Mouse (Mus musculus) adrenal gland, adult 2 months (tissue): ENCODE results near the gene Bbs10. TPM values are rescaled to one million over a fixed set of nuclear protein-coding genes. Genes with fewer than 3 reads are reported as not detected.

Experiments used
- DNase-seq: peaks from one replicate; pipeline ENCODE4 v3.0.0; 2021
- long read RNA-seq: library from polyadenylated mRNA; stranded (forward); transcript quantifications from one replicate; pipeline ENCODE4 v2.0.0, GENCODE M21; 2021
- polyA plus RNA-seq: library from polyadenylated mRNA; depleted of rRNA; stranded (reverse); fragments of >200 nt; gene quantifications from 2 replicates; pipeline ENCODE4 v1.2.3, GENCODE M21; 2012; rRNA removed
- total RNA-seq, 2 experiments: library from RNA; stranded (reverse); gene quantifications; 2 replicates each; pipeline ENCODE4 v1.2.3; 2021

Gene Bbs10
- 1 to 10 TPM; 3.5 to 7.3 TPM for total RNA-seq
- polyA plus RNA-seq = 0.79 and 0.81 TPM in 2 replicates
- long read RNA-seq, partial matches to known transcripts = 0 of 3 reads
- long read RNA-seq, other reads (novel, unspliced or antisense) = 0 of 3 reads

- DNase-seq = peak; percentile 96
Observed at GRCm38 (mm10) chr10:111298140-111299098, at the start of gene Bbs10. Gene Bbs10 (plus strand): TSS chr10:111298679.

GRCm38 (mm10) chr10:111250192-111250591 lies 48.3 kb upstream of the Bbs10 start:
- DNase-seq = no peak

GRCm38 (mm10) chr10:111251666-111252065 lies 46.8 kb upstream of the Bbs10 start:
- DNase-seq = no peak

- no peak for DNase-seq
Observed at GRCm38 (mm10) chr10:111255228-111255627, 43.3 kb upstream of the Bbs10 start.

- DNase-seq = no peak
Observed at GRCm38 (mm10) chr10:111256156-111256555, 42.3 kb upstream of the Bbs10 start.

- no peak for DNase-seq
Observed at GRCm38 (mm10) chr10:111257358-111257757, 41.1 kb upstream of the Bbs10 start.

- no peak for DNase-seq
Observed at GRCm38 (mm10) chr10:111258256-111258655, 40.2 kb upstream of the Bbs10 start.

GRCm38 (mm10) chr10:111271687-111272086 lies 26.8 kb upstream of the Bbs10 start:
- no peak for DNase-seq

- DNase-seq = no peak
Observed at GRCm38 (mm10) chr10:111272905-111273304, 25.6 kb upstream of the Bbs10 start.

GRCm38 (mm10) chr10:111273463-111274088 lies 24.9 kb upstream of the Bbs10 start:
- DNase-seq = no peak

- no peak for DNase-seq
Observed at GRCm38 (mm10) chr10:111275822-111276221, 22.7 kb upstream of the Bbs10 start.

GRCm38 (mm10) chr10:111297631-111298030 lies 848 bp upstream of the Bbs10 start:
- no peak for DNase-seq

- peak; percentile 31 for DNase-seq
Observed at GRCm38 (mm10) chr10:111299591-111299990, 1.1 kb downstream of the Bbs10 start.

- DNase-seq = no peak
Observed at GRCm38 (mm10) chr10:111301041-111301440, 2.6 kb downstream of the Bbs10 start.

- DNase-seq = no peak
Observed at GRCm38 (mm10) chr10:111302486-111302885, 4.0 kb downstream of the Bbs10 start.

- no peak for DNase-seq
Observed at GRCm38 (mm10) chr10:111308850-111309501, 10.5 kb downstream of the Bbs10 start.

- no peak for DNase-seq
Observed at GRCm38 (mm10) chr10:111313282-111313681, 14.8 kb downstream of the Bbs10 start.

GRCm38 (mm10) chr10:111314636-111315395 lies 16.3 kb downstream of the Bbs10 start:
- no peak for DNase-seq

GRCm38 (mm10) chr10:111315940-111316339 lies 17.5 kb downstream of the Bbs10 start:
- DNase-seq = no peak

- DNase-seq = no peak
Observed at GRCm38 (mm10) chr10:111318021-111318420, 19.5 kb downstream of the Bbs10 start.

- DNase-seq = no peak
Observed at GRCm38 (mm10) chr10:111318805-111319500, 20.5 kb downstream of the Bbs10 start.
